Mouse (Mus musculus): ENCODE data around the gene Aff4.

DNA sequence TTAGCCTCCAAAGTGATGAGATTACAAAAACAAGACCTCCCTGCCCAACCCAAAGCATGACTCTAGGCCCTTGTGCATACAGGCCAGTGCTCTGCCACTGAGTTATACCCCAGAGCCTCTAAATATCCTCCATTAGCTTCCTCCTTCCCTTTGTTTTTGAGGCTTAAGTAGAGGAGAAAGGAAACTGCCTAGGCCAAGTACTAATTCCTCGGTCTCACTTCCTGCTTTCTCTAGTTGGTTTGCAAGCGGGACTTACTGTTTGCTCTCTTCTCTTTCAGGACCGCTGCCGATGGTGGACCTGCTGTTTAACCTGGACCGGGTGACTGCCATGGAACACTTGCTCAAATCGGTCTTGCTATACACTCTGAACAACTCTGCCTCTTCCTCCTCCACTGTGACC is 85.7 kb downstream of the Aff4 start:
- TF ChIP-seq CHD2 (IDR thresholded peaks at IDR 0.05; ENCODE audit: low read depth, low read length) (no peak), HCFC1 (IDR thresholded peaks at IDR 0.05; ENCODE audit: borderline replicate concordance, insufficient read depth, low read length) (no peak)
